In the genomic region with DNA sequence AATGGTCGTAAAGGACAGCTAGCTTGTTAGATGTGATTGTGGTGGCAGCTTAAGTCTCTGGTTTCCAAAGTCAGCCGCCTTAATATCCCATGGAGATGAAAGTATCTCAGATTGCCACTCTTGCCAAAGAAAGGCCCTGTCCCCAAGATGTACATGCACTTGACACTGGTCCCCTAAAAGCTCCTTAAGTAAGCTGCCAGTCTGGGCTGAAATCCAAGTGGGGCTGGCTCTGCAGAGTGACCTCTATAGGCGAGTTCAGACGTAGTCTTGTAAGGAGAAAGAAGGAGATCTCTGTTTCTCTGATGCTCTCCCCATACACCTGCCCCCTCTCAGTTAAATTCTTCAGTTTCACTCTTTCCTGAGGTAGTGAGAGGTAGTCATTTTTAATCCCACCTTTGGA, we compare ENCODE assay signal across 26 mouse cellular contexts.
DNase-seq lines count a peak whose midpoint lies in the region; ATAC-seq and TF ChIP-seq lines count a peak whose summit lies in the region.
"Had no signal": no experiment of that assay in that cellular context is flagged by ENCODE, and none has a peak within 500 bp of the region (broad histone marks: within the 10 kb centered on the region; RNA-seq: fewer than 3 reads in every experiment).

No protein-coding gene starts in this region.

- H3K4me1 ChIP-seq in liver, postnatal 0 days (ENCODE audit: insufficient read depth): no peaks in the 10 kb centered on the region
- H3K4me1 ChIP-seq in midbrain, embryonic 14.5 days (ENCODE audit: control insufficient read depth, insufficient read depth, low read length): no peaks in the 10 kb centered on the region
- H3K4me1 ChIP-seq in midbrain, postnatal 0 days (ENCODE audit: insufficient read depth, low read length): no peaks in the 10 kb centered on the region
- no peaks in the 10 kb centered on the region for H3K4me1 ChIP-seq in stomach, postnatal 0 days (replicated peaks; ENCODE audit: control insufficient read depth, insufficient read depth)
- H3K4me1 ChIP-seq: embryonic facial prominence, embryonic 15.5 days; limb, embryonic 12.5 days; liver, embryonic 12.5 days had no signal

- WGBS in liver, postnatal 0 days (ENCODE audit: insufficient replicate concordance): 54% methylated on average over 4 of the region's 4 CpGs
- WGBS in midbrain, embryonic 14.5 days: 80% methylated on average over 4 of the region's 4 CpGs
- WGBS in midbrain, postnatal 0 days: 61% methylated on average over 4 of the region's 4 CpGs
- 73% methylated on average over 4 of the region's 4 CpGs for WGBS in stomach, postnatal 0 days

- H3K27ac ChIP-seq in liver, postnatal 0 days (ENCODE audit: low read depth): no peak overlapping the region
- no peak overlapping the region for H3K27ac ChIP-seq in midbrain, embryonic 14.5 days (replicated peaks; ENCODE audit: low read depth, low read length)
- H3K27ac ChIP-seq in midbrain, postnatal 0 days (ENCODE audit: low read depth, low read length): no peak overlapping the region
- no peak overlapping the region for H3K27ac ChIP-seq in stomach, postnatal 0 days (replicated peaks)
- H3K27ac ChIP-seq: embryonic facial prominence, embryonic 15.5 days; layer of hippocampus, adult 2 months; limb, embryonic 12.5 days; liver, embryonic 12.5 days; lung, embryonic 15.5 days had no signal

- no peaks in the 10 kb centered on the region for H3K27me3 ChIP-seq in liver, postnatal 0 days (ENCODE audit: insufficient read depth, low read length)
- H3K27me3 ChIP-seq in midbrain, embryonic 14.5 days (ENCODE audit: control insufficient read depth, insufficient read depth, low read length): no peaks in the 10 kb centered on the region
- no peaks in the 10 kb centered on the region for H3K27me3 ChIP-seq in midbrain, postnatal 0 days (ENCODE audit: insufficient read depth, low read length)
- no peaks in the 10 kb centered on the region for H3K27me3 ChIP-seq in stomach, postnatal 0 days (ENCODE audit: control insufficient read depth, insufficient read depth, low read length)
- H3K27me3 ChIP-seq: embryonic facial prominence, embryonic 15.5 days; heart, embryonic 13.5 days; limb, embryonic 12.5 days; liver, embryonic 12.5 days; lung, embryonic 15.5 days had no signal

- peak; percentile 15 to 18 for DNase-seq in cerebellum, postnatal 14 days
- DNase-seq in cerebellum, adult 8-10 months: no peak
- DNase-seq in liver, postnatal 0 days: no peak
- DNase-seq in liver: no peak
- DNase-seq in midbrain, embryonic 14.5 days: peak; percentile 18
- DNase-seq in midbrain, postnatal 0 days (ENCODE audit: low spot score): no peak
- DNase-seq in stomach, postnatal 0 days (ENCODE audit: low spot score): no peak
- DNase-seq in layer of hippocampus, adult 18-20 months (ENCODE audit: low spot score in 2 of 2): no peak
- DNase-seq: adrenal gland, adult 8-10 months; cerebellum, adult 18-20 months; gastrocnemius, postnatal 14 days; heart, adult 11 months; heart, postnatal 14 days; kidney, adult 2 months; kidney, postnatal 10 days; right cerebral cortex, adult 18-20 months; right cerebral cortex, postnatal 4 days; thymus, postnatal 25 days had no signal

- H3K36me3 ChIP-seq in liver, postnatal 0 days (replicated peaks; ENCODE audit: insufficient read depth, low read length): peaks cover 16% of the 10 kb centered on the region
- H3K36me3 ChIP-seq in midbrain, embryonic 14.5 days (ENCODE audit: control insufficient read depth, insufficient read depth, low read length): no peaks in the 10 kb centered on the region
- 0 out of 2 replicates have a peak, but pooled peaks cover 4% of the 10 kb centered on the region for H3K36me3 ChIP-seq in midbrain, postnatal 0 days (ENCODE audit: insufficient read depth, low read length)
- H3K36me3 ChIP-seq in stomach, postnatal 0 days (ENCODE audit: control insufficient read depth, insufficient read depth, low read length): peaks cover 5% of the 10 kb centered on the region

- TF ChIP-seq CTCF in liver, postnatal 0 days (IDR thresholded peaks at IDR 0.05; ENCODE audit: low read depth): peak; percentile 6; the same call in 1 of the 2 replicates
- no peak for TF ChIP-seq CTCF in midbrain, postnatal 0 days (IDR thresholded peaks at IDR 0.05)
- peak; percentile 39 for TF ChIP-seq CTCF in stomach, postnatal 0 days (IDR thresholded peaks at IDR 0.05; ENCODE audit: low read depth)

- H3K4me3 ChIP-seq in liver, postnatal 0 days (ENCODE audit: low read depth, low read length): no peak overlapping the region
- H3K4me3 ChIP-seq in midbrain, embryonic 14.5 days (replicated peaks; ENCODE audit: low read depth, low read length): no peak overlapping the region
- H3K4me3 ChIP-seq in midbrain, postnatal 0 days (ENCODE audit: low read depth, low read length): no peak overlapping the region
- H3K4me3 ChIP-seq in stomach, postnatal 0 days (ENCODE audit: low read depth, low read length): no peak overlapping the region
- H3K4me3 ChIP-seq: embryonic facial prominence, embryonic 15.5 days; heart, embryonic 13.5 days; layer of hippocampus, adult 2 months; limb, embryonic 12.5 days; liver, embryonic 12.5 days; lung, embryonic 15.5 days had no signal

- no peak for TF ChIP-seq EP300 in liver, postnatal 0 days (IDR thresholded peaks at IDR 0.05; ENCODE audit: low read depth)
- no peak for TF ChIP-seq EP300 in stomach, postnatal 0 days (optimal IDR thresholded peaks at IDR 0.05)

- no peak overlapping the region for H3K4me2 ChIP-seq in liver, postnatal 0 days (ENCODE audit: low read depth, low read length)
- H3K4me2 ChIP-seq in midbrain, embryonic 14.5 days (ENCODE audit: low read length): no peak overlapping the region
- H3K4me2 ChIP-seq in midbrain, postnatal 0 days (ENCODE audit: low read depth, low read length, poor library complexity, severe bottlenecking): no peak overlapping the region
- H3K4me2 ChIP-seq in stomach, postnatal 0 days (replicated peaks; ENCODE audit: low read depth): no peak overlapping the region
- H3K4me2 ChIP-seq: embryonic facial prominence, embryonic 15.5 days; heart, embryonic 13.5 days; limb, embryonic 12.5 days; liver, embryonic 12.5 days; lung, embryonic 15.5 days had no signal

- H3K9me3 ChIP-seq in liver, postnatal 0 days (ENCODE audit: low read length): no peaks in the 10 kb centered on the region
- no peaks in the 10 kb centered on the region for H3K9me3 ChIP-seq in midbrain, embryonic 14.5 days (ENCODE audit: control insufficient read depth, low read length)
- no peaks in the 10 kb centered on the region for H3K9me3 ChIP-seq in midbrain, postnatal 0 days (ENCODE audit: low read length)
- H3K9me3 ChIP-seq in stomach, postnatal 0 days (ENCODE audit: control insufficient read depth, low read length): no peaks in the 10 kb centered on the region
- H3K9me3 ChIP-seq: embryonic facial prominence, embryonic 15.5 days; G1E; liver, embryonic 12.5 days; lung, embryonic 15.5 days had no signal

- no peak for ATAC-seq in liver, postnatal 0 days
- ATAC-seq in midbrain, embryonic 14.5 days (ENCODE audit: low FRiP score, low TSS enrichment): no peak
- no peak for ATAC-seq in midbrain, postnatal 0 days (ENCODE audit: low FRiP score)
- no peak for ATAC-seq in stomach, postnatal 0 days (ENCODE audit: low FRiP score, low TSS enrichment)
- ATAC-seq: forebrain, embryonic 14.5 days; liver, embryonic 12.5 days had no signal

- H3K9ac ChIP-seq in liver, postnatal 0 days (replicated peaks): no peak overlapping the region
- H3K9ac ChIP-seq in midbrain, embryonic 14.5 days (replicated peaks; ENCODE audit: low read length): no peak overlapping the region
- H3K9ac ChIP-seq in midbrain, postnatal 0 days (replicated peaks; ENCODE audit: low read length, poor library complexity, severe bottlenecking): no peak overlapping the region
- H3K9ac ChIP-seq in stomach, postnatal 0 days (ENCODE audit: low read length): no peak overlapping the region
- H3K9ac ChIP-seq: embryonic facial prominence, embryonic 15.5 days; heart, embryonic 13.5 days; limb, embryonic 12.5 days; liver, embryonic 12.5 days; lung, embryonic 15.5 days had no signal

Comparison
In these comparisons a context has a peak if more than half of its experiments do, and no peak if none do; other contexts are left out.
1. DNase-seq: peak in cerebellum, postnatal 14 days (2 of 2) and midbrain, embryonic 14.5 days (single experiment); none in cerebellum, adult 8-10 months (single experiment), liver, postnatal 0 days (single experiment), liver (single experiment), midbrain, postnatal 0 days (single experiment), stomach, postnatal 0 days (single experiment) and layer of hippocampus, adult 18-20 months (0 of 2).